Mouse (Mus musculus) testis, adult 2 months (tissue): Measurements from ENCODE around the gene Nbea. TPM values are rescaled to one million over a fixed set of nuclear protein-coding genes. Genes with fewer than 3 reads are reported as not detected.
A peak's percentile ranks its signal among the peaks of the same experiment; 100 is the strongest.
"Not testable (repeated sequence)": the region's sequence is repeated elsewhere in the genome, so short reads cannot be mapped to it uniquely, and the experiment has no call there.

Source experiments
- H3K27ac ChIP-seq: fragments of 200-500 bp; 2 replicates; pipeline ENCODE4 v1.5.1; 2012; ENCODE audit warnings: low read depth, low read length; ENCODE audit not compliant: control insufficient read depth, insufficient read depth
- H3K27me3 ChIP-seq: fragments of 200-500 bp; 2 replicates; pipeline ENCODE4 v1.6.1; 2012; ENCODE audit warnings: mild to moderate bottlenecking, low read length, moderate library complexity; ENCODE audit not compliant: control insufficient read depth, insufficient read depth
- H3K36me3 ChIP-seq: fragments of 200-500 bp; 2 replicates; pipeline ENCODE4 v1.6.1; 2012; ENCODE audit warnings: mild to moderate bottlenecking, low read length; ENCODE audit not compliant: control insufficient read depth, insufficient read depth
- H3K4me1 ChIP-seq: fragments of 200-500 bp; 2 replicates; pipeline ENCODE4 v1.6.1; 2012; ENCODE audit warnings: low read length; ENCODE audit not compliant: control insufficient read depth, insufficient read depth
- H3K4me3 ChIP-seq: fragments of 200-500 bp; 2 replicates; pipeline ENCODE4 v1.5.1; 2012; ENCODE audit warnings: low read depth, mild to moderate bottlenecking, low read length, moderate library complexity, mixed read lengths; ENCODE audit not compliant: control insufficient read depth
- CTCF ChIP-seq: fragments of 200-500 bp; IDR thresholded peaks from 2 replicates; pipeline ENCODE4 v1.5.1; 2012; ENCODE audit warnings: low read depth, mild to moderate bottlenecking, inconsistent platforms, low read length, moderate library complexity; ENCODE audit not compliant: control insufficient read depth, insufficient read depth, insufficient replicate concordance
- POLR2A ChIP-seq: fragments of 200-500 bp; IDR thresholded peaks from 2 replicates; pipeline ENCODE4 v1.6.1; 2012; ENCODE audit warnings: low read depth, mild to moderate bottlenecking, inconsistent platforms, low read length, moderate library complexity; ENCODE audit not compliant: control insufficient read depth
- polyA plus RNA-seq: library from polyadenylated mRNA; depleted of rRNA; stranded (reverse); fragments of >200 nt; gene quantifications from 2 replicates; pipeline ENCODE4 v1.2.3, GENCODE M21; 2012

Nbea gene
- polyA plus RNA-seq, 1 experiment: 7.9 TPM

GRCm38 (mm10) chr3:55621958-55622357, 561.5 kb downstream of the Nbea start:
- H3K27ac ChIP-seq, H3K4me1 ChIP-seq, H3K4me3 ChIP-seq, H3K27me3 ChIP-seq, H3K36me3 ChIP-seq: not testable (repeated sequence)
- peak; percentile 23; the same call in 1 of the 2 replicates for TF ChIP-seq CTCF

- Histone ChIP-seq H3K27me3 (no peaks in the 10 kb centered on the region), H3K4me1 (no peaks in the 10 kb centered on the region), H3K4me3 (no peak overlapping the region), H3K36me3 (no peaks in the 10 kb centered on the region), H3K27ac (no peak overlapping the region)
- TF ChIP-seq CTCF: no peak
These were observed 565.1 kb downstream of the Nbea start for GRCm38 (mm10) chr3:55618396-55618795.

- Histone ChIP-seq H3K4me1 (no peaks in the 10 kb centered on the region), H3K27me3 (no peaks in the 10 kb centered on the region), H3K36me3 (no peaks in the 10 kb centered on the region), H3K4me3 (no peak overlapping the region), H3K27ac (no peak overlapping the region)
- no peak for TF ChIP-seq POLR2A
- TF ChIP-seq CTCF: no peak
These were observed 570.9 kb downstream of the Nbea start for GRCm38 (mm10) chr3:55612459-55613115.

- Histone ChIP-seq H3K27me3 (no peaks in the 10 kb centered on the region), H3K4me3 (no peak overlapping the region), H3K4me1 (no peaks in the 10 kb centered on the region), H3K36me3 (no peaks in the 10 kb centered on the region), H3K27ac (no peak overlapping the region)
- TF ChIP-seq POLR2A (no peak), CTCF (no peak)
These were observed 571.5 kb downstream of the Nbea start for GRCm38 (mm10) chr3:55612023-55612422.

GRCm38 (mm10) chr3:55610191-55610590, 573.3 kb downstream of the Nbea start:
- TF ChIP-seq POLR2A (no peak), CTCF (no peak)
- H3K27me3 ChIP-seq: no peaks in the 10 kb centered on the region
- no peaks in the 10 kb centered on the region for H3K4me1 ChIP-seq
- no peak overlapping the region for H3K4me3 ChIP-seq
- H3K36me3 ChIP-seq: no peaks in the 10 kb centered on the region
- no peak overlapping the region for H3K27ac ChIP-seq

GRCm38 (mm10) chr3:55600286-55600685, 583.2 kb downstream of the Nbea start:
- Histone ChIP-seq H3K4me3 (no peak overlapping the region), H3K4me1 (peaks cover 5% of the 10 kb centered on the region), H3K36me3 (no peaks in the 10 kb centered on the region), H3K27ac (no peak overlapping the region), H3K27me3 (no peaks in the 10 kb centered on the region)
- TF ChIP-seq POLR2A: no peak
- TF ChIP-seq CTCF: no peak

GRCm38 (mm10) chr3:55599366-55600085, 584.0 kb downstream of the Nbea start:
- peaks cover 5% of the 10 kb centered on the region for H3K4me1 ChIP-seq
- TF ChIP-seq CTCF (no peak), POLR2A (no peak)
- no peaks in the 10 kb centered on the region for H3K27me3 ChIP-seq
- no peaks in the 10 kb centered on the region for H3K36me3 ChIP-seq
- no peak overlapping the region for H3K4me3 ChIP-seq
- H3K27ac ChIP-seq: no peak overlapping the region
